Mouse (Mus musculus): ENCODE results near the gene Pex26.

The Pex26 gene

DNA sequence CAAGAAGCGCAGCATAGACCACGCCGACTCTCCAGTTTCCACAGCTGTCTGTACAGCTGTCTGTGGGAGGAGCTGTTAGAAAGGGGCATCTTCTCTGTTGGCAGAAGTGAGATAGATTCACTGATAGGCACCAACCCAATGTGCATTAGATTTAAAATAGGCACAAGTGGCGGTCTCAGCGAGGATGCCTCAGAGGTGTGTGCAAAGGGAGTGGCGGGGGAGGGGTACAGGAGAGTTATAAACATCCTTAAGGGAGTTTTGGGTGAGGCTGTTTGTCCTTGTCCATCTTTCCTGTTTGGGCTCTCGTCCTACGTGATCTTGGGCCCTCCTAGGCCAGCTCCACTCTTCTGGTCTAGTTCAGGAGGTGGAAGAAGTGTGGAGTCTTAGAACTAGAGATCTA, 45.0 kb downstream of the Pex26 start:
- no peak for TF ChIP-seq GATA4 (IDR thresholded peaks at IDR 0.05; ENCODE audit: insufficient replicate concordance, low read length)

DNA sequence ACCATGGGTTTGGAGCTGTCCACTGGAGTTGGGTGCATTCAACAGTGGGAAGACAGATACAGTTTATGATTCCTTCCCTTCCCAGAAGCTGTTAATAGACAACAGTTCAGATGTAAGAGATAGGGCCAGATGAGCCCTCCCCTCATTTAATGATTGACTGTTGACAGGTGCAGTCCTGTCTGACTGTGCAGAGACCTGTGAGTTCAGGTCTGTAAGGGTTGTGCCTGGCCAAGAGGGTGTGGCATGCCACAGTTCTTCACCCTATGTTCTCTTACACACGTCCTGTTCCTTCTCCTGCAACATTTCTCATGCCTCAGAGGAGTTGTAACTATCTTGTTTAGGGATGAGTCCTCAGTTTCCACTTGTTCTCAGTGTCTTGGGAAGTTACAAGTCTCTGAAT, 49.2 kb downstream of the Pex26 start:
- no peak for TF ChIP-seq GATA4 (IDR thresholded peaks at IDR 0.05; ENCODE audit: insufficient replicate concordance, low read length)

DNA sequence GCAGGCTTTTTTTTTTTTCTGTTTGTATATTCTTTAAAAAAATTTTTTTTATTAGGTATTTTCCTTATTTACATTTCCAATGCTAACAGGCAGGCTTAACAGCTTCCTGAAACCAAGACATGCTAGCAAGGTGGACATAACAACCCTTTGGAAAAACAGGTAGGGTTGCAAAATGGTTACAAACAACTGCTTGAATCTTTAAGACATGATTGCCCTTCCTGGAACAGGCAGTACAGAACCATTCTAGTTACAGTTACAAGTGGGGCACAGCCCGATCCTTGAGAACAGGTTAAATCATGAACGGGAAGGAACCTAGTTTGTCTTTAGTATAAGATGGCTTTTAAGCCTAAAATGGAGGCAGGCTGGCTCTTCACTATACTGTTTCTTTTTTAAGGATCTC, 52.9 kb downstream of the Pex26 start:
- TF ChIP-seq GATA4 (IDR thresholded peaks at IDR 0.05; ENCODE audit: insufficient replicate concordance, low read length), result no peak

DNA sequence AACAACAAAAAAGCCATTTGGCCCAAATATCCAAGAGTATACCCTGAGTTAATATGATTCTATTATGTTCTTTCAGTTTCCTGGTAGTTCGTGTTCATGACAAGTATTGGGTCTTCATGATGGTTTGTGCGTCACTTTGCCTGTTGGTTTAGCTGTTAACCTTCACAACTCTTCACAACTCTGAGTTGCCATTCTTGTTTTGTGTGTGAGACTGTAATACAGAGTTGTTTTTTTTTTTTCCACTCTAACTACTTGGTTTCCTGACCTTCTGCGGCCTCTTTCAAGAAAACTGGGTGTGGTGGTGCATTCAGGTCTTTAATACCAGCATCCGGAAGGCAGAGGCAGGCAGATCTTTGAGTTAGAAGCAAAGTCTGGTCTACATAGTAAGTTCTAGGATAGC, 54.7 kb downstream of the Pex26 start:
- TF ChIP-seq GATA4 (IDR thresholded peaks at IDR 0.05; ENCODE audit: insufficient replicate concordance, low read length), result no peak

DNA sequence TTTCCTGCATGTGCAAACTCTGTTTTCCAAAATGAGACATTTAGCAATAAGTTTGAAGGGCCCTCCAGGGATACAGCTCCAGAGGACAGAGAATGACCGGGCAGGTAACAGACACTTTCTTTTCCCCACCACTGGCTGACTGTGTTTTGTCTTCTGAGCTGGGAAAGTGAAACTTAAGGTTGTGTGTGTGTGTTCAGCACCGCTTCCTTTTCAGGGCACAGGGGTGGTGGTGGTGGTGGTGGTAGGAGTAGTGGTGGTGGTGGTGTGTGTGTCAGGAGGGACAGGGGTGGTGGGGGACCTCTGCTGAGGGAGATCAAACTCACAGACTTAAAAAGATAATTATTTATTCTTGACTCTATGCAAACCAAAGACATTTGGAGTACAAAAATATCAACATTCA, 58.3 kb downstream of the Pex26 start:
- no peak for TF ChIP-seq GATA4 (IDR thresholded peaks at IDR 0.05; ENCODE audit: insufficient replicate concordance, low read length)

DNA sequence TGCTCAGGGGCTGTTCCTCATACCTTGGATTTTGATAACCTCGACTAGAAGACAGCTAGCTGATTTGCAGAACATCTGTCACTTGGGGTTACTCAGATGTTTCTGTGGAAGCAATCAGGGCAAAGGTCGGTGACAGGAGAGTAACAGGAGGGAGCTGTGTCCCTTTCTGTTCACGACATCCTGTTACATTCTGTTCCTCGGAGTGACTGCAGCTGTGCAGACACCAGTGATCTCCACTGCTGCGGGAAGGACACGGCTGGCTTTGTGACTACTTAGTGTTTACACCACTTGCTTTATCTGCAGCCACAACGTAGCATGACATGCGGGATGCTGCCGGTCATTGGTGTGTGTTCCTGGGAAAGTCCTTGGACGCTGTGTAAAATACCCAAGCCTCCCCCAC, 59.7 kb downstream of the Pex26 start:
- no peak for TF ChIP-seq GATA4 (IDR thresholded peaks at IDR 0.05; ENCODE audit: insufficient replicate concordance, low read length)

DNA sequence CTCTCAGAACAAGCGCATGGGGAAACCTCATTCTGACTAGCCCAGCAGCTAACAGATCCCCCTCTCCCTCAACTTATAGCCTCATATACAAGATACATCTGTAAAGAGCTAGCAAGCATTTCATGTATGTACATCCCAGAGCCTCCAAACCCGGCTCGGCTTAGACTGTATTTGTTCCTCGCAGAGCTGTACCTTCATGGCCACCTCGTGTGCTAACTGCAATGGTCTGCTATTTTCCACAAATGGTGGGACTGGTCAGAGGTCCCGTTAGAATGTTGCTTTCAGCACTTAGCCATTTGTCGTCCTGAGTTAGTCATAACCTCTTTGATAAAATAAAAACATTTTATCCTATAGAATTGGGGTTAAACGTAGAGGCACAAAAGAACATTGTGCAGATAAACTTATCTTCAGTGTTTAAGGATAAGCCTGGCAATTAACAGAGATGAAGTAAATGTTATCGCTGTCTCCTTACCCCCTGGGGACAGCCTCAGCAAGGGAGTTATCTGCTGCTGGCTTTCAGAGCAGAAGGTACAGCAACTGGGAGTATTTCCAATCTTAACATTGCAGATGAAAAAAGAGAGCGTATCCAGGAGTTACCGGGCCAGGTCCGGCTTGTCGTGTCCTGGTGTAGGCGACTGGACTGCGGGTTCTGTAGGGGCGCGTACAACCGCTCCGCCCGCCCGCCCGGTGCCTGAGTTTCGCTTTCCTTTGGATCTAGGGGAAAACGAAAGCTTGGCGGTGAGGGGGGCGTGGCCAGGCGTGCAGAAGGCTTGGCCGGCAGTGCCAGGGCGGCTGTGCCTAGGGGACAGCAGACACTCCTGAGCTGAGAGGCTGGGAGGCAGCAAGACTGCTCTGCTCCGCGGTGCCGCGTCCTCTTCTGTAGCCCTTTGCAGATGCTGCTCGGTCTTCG, 61.9 kb downstream of the Pex26 start, which contains the start of gene Usp18:
Usp18 (plus strand) TSS at position 780 of the 910 bp plus-strand sequence.
- peak; percentile 57; the same call in 1 of the 2 replicates for TF ChIP-seq GATA4 (IDR thresholded peaks at IDR 0.05; ENCODE audit: insufficient replicate concordance, low read length)

DNA sequence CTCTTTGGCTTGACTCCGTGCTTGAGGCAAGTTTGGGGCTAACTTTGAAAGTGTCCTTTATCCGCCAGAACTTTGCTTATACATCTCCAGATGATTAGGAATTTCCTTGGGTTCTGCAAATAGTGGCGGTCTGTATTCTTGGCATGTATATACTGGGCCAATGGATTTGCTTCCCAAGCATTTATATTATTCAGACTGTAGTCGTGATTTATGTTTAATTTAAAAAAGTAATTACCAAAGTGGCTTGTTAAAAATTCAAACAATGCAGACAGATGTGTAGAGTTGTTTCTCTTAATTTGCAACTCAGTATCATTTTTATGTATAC, 62.5 kb downstream of the Pex26 start:
- TF ChIP-seq GATA4 (IDR thresholded peaks at IDR 0.05; ENCODE audit: insufficient replicate concordance, low read length), result no peak
